Mouse (Mus musculus) T-helper 17 cell (primary cell): ENCODE results near the gene 1700016H13Rik.

Source experiments
- in situ Hi-C, 2 experiments: fragments of 300-600 bp; cut with MboI, MseI; formaldehyde crosslinking; loops; 1 replicate in 1 of 2; 2 replicates in 1 of 2; pipeline ENCODE4 v1.15.1; 2025; ENCODE audit warnings: high pct_unique_total_duplicates in 2 of 2

The 1700016H13Rik gene

GRCm38 (mm10) chr5:103610856-103611472 is 44.8 kb downstream of the 1700016H13Rik start:
- in situ Hi-C loops, result no loop called here

- in situ Hi-C loops, result no loop called here
Observed at GRCm38 (mm10) chr5:103610148-103610547, 45.7 kb downstream of the 1700016H13Rik start.

GRCm38 (mm10) chr5:103605707-103606106 is 50.1 kb downstream of the 1700016H13Rik start:
- in situ Hi-C loops, result no loop called here

- in situ Hi-C loops, result no loop called here
Observed at GRCm38 (mm10) chr5:103603115-103603893, 52.5 kb downstream of the 1700016H13Rik start.

GRCm38 (mm10) chr5:103598881-103599280 is 56.9 kb downstream of the 1700016H13Rik start:
- in situ Hi-C loops, result no loop called here

GRCm38 (mm10) chr5:103598264-103598663 is 57.5 kb downstream of the 1700016H13Rik start:
- in situ Hi-C loops, result no loop called here
